16 mouse cellular contexts compared by ENCODE assay signal in the genomic region with DNA sequence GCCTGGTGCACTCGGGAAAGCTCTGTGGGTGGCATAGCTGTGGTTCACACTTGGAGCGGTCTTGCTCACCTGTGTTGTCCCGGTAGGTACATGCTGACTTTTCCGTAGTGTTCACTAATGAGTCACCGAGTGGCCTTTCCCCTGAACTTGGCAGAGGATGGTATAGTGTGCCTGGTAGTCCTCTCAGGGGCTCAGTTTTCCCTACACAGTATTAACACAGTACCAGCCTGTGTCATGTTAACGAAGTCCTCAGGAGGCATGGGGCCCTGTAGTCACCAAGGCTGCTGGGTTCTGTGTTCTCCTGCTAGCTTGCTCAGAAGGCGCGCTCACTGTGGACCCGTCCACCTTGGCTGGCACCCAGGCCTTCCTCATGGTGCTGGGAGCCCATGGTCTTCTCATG.
"Had no signal": no experiment of that assay in that cellular context is flagged by ENCODE, and none has a peak within 500 bp of the region (broad histone marks: within the 10 kb centered on the region; RNA-seq: fewer than 3 reads in every experiment).

No protein-coding gene starts in this region.

- H3K4me2 ChIP-seq: lung, embryonic 15.5 days; midbrain, embryonic 11.5 days; midbrain, embryonic 13.5 days; midbrain, embryonic 15.5 days; neural tube, embryonic 12.5 days; stomach, embryonic 15.5 days had no signal

- DNase-seq: lung, adult 2 months; lung, postnatal 14 days; lung, postnatal 36 days; right cerebral cortex, postnatal 14 days; thymus, adult 18-20 months; thymus, postnatal 14 days; thymus, postnatal 36 days had no signal

- H3K27ac ChIP-seq: lung, embryonic 15.5 days; macrophage; midbrain, embryonic 13.5 days; midbrain, embryonic 15.5 days; neural tube, embryonic 12.5 days; stomach, embryonic 15.5 days had no signal

- ATAC-seq: lung, postnatal 0 days; midbrain, embryonic 13.5 days; midbrain, embryonic 15.5 days had no signal

- H3K4me3 ChIP-seq: lung, embryonic 15.5 days; megakaryocyte, embryonic 14.5 days; midbrain, embryonic 13.5 days; midbrain, embryonic 15.5 days; neural tube, embryonic 12.5 days; stomach, embryonic 15.5 days had no signal

- H3K4me1 ChIP-seq: midbrain, embryonic 13.5 days; midbrain, embryonic 15.5 days; neural tube, embryonic 12.5 days had no signal

- H3K9me3 ChIP-seq: lung, embryonic 15.5 days; megakaryocyte, embryonic 14.5 days; midbrain, embryonic 13.5 days; midbrain, embryonic 15.5 days; neural tube, embryonic 12.5 days; stomach, embryonic 15.5 days had no signal

- H3K9ac ChIP-seq: lung, embryonic 15.5 days; midbrain, embryonic 13.5 days; midbrain, embryonic 15.5 days; neural tube, embryonic 12.5 days; stomach, embryonic 15.5 days had no signal

- H3K36me3 ChIP-seq: lung, embryonic 15.5 days; midbrain, embryonic 13.5 days; midbrain, embryonic 15.5 days; neural tube, embryonic 12.5 days; stomach, embryonic 15.5 days had no signal

- H3K27me3 ChIP-seq: lung, embryonic 15.5 days; midbrain, embryonic 15.5 days; neural tube, embryonic 12.5 days; stomach, embryonic 15.5 days had no signal
